Mouse (Mus musculus) thymus, postnatal 36 days (tissue): ENCODE data around the gene Bbof1.

Experiments used
- DNase-seq, 2 experiments: peaks; one replicate each; pipeline ENCODE4 v3.0.0; 2022; ENCODE audit warnings: mixed read lengths in 2 of 2

The Bbof1 gene

GRCm38 (mm10) chr12:84400653-84401052, 8.2 kb upstream of the Bbof1 start:
- DNase-seq, result no peak

GRCm38 (mm10) chr12:84402923-84403322, 5.9 kb upstream of the Bbof1 start:
- DNase-seq, result no peak

- DNase-seq, result no peak
Measured at GRCm38 (mm10) chr12:84404541-84404940, 4.3 kb upstream of the Bbof1 start.

GRCm38 (mm10) chr12:84407259-84407658, 1.6 kb upstream of the Bbof1 start:
- DNase-seq, result peak in 1 of 2 experiments; percentile 17

GRCm38 (mm10) chr12:84407874-84408818, 725 bp upstream of the Bbof1 start:
- DNase-seq, result peak; percentile 77 to 81

GRCm38 (mm10) chr12:84416834-84417604, 8.1 kb downstream of the Bbof1 start, which contains the start of gene Rnf113a2:
Gene Rnf113a2 (plus strand): TSS chr12:84417196.
- peak; percentile 81 to 85 for DNase-seq

GRCm38 (mm10) chr12:84417605-84417922, 8.7 kb downstream of the Bbof1 start:
- DNase-seq, result no peak

GRCm38 (mm10) chr12:84423990-84424389, 15.1 kb downstream of the Bbof1 start:
- DNase-seq, result no peak

- no peak for DNase-seq
Measured at GRCm38 (mm10) chr12:84429825-84430224, 21.0 kb downstream of the Bbof1 start.

GRCm38 (mm10) chr12:84438697-84439096, 29.8 kb downstream of the Bbof1 start:
- DNase-seq, result no peak

- DNase-seq, result no peak
Measured at GRCm38 (mm10) chr12:84442526-84442925, 33.7 kb downstream of the Bbof1 start.

- no peak for DNase-seq
Measured at GRCm38 (mm10) chr12:84447386-84447785, 38.5 kb downstream of the Bbof1 start.

- no peak for DNase-seq
Measured at GRCm38 (mm10) chr12:84448181-84448580, 39.3 kb downstream of the Bbof1 start.

- no peak for DNase-seq
Measured at GRCm38 (mm10) chr12:84449887-84450286, 41.0 kb downstream of the Bbof1 start.

- DNase-seq, result no peak
Measured at GRCm38 (mm10) chr12:84450351-84450717, 41.5 kb downstream of the Bbof1 start.

GRCm38 (mm10) chr12:84450718-84451646, 42.1 kb downstream of the Bbof1 start, which contains the start of the genes Aldh6a1 and Lin52:
Gene Aldh6a1 (minus strand): TSS chr12:84451004.
Gene Lin52 (plus strand): TSS chr12:84451422.
- DNase-seq, result peak; percentile 94 to 96

- no peak for DNase-seq
Measured at GRCm38 (mm10) chr12:84451801-84452200, 42.9 kb downstream of the Bbof1 start.

GRCm38 (mm10) chr12:84456911-84457310, 48.0 kb downstream of the Bbof1 start:
- DNase-seq, result no peak

GRCm38 (mm10) chr12:84459845-84460244, 51.0 kb downstream of the Bbof1 start:
- no peak for DNase-seq

GRCm38 (mm10) chr12:84461416-84461815, 52.5 kb downstream of the Bbof1 start:
- DNase-seq, result no peak

- DNase-seq, result no peak
Measured at GRCm38 (mm10) chr12:84462856-84463255, 54.0 kb downstream of the Bbof1 start.

- no peak for DNase-seq
Measured at GRCm38 (mm10) chr12:84468701-84469100, 59.8 kb downstream of the Bbof1 start.

GRCm38 (mm10) chr12:84478937-84479336, 70.1 kb downstream of the Bbof1 start:
- DNase-seq, result no peak
